Mouse (Mus musculus): ENCODE measurements around the gene Atp6v1e2.

Gene Atp6v1e2

DNA sequence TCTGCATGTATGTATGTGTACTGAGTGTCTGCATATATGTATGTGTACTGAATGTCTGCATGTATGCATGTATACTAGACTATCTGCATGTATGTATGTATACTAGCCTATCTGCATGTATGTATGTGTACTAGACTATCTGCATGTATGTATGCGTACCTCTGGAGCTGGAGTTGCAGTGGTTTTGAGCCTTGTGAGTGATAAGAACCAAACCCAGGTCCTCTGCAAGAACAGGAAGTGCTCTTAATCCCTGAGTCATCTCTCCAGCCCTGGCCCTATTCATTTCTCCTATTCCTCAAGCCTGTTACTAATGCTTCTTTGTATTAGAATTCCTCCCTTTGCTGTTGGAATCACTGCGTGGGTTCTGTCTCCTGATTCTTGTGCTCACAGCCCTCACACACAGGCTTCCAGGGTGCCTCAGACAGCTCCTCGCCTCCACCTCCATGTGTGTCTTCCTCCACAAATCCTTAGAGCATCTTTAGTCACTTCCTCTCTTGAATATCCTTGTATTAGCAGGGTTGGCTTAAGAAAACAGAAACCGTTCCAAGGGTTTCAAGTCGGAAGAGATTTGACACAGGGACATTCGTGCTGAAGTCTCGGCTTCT is 34.6 kb downstream of the Atp6v1e2 start:
- DNase-seq: no peak

DNA sequence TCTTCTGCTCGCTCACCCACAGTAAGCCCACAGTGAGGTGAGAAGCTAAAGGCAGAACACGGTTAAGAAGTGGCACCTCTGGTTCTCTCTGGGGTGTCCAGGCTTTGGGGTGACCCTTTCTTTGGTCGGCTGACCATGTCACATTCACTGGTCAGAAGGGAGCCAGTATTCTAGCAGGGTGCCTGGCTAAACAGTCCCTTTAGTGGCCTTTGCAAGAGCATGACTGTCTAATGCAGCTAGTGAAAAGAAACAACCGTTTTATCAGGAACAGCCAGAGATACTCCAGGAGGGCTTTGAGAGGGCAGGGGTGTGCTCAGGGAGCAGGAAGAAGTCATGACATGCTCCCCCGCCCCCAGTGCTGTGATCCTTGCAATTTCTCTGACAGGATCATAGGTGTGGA is 36.4 kb downstream of the Atp6v1e2 start:
- DNase-seq: no peak

GRCm38 (mm10) chr17:86909733-86910495 is 37.8 kb downstream of the Atp6v1e2 start:
- DNase-seq: peak; percentile 44 to 68

- no peak for DNase-seq
Measured at GRCm38 (mm10) chr17:86908316-86908715, 39.4 kb downstream of the Atp6v1e2 start.

GRCm38 (mm10) chr17:86907092-86907491 is 40.6 kb downstream of the Atp6v1e2 start:
- no peak for DNase-seq

- no peak for DNase-seq
Measured at GRCm38 (mm10) chr17:86906601-86907000, 41.1 kb downstream of the Atp6v1e2 start.

DNA sequence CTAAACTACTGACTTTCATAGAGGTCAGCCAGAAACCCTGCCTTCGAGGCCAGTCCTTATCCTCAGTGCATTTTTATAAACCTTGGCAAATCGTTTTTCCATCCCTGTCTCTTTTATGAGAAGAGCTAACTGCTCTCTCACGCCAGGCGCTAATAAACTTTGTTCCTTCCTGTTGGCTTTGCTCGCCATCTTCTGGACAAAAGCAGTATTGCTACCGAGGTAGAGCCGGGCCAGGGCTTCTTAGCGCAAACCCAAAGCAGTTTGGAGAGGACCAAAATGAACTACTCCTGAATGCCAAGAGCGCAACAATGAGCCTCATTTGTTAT is 41.6 kb downstream of the Atp6v1e2 start:
- peak; percentile 78 to 88 for DNase-seq

- peak; percentile 38 to 51 for DNase-seq
Measured at GRCm38 (mm10) chr17:86905297-86906135, 42.2 kb downstream of the Atp6v1e2 start.

- no peak for DNase-seq
Measured at GRCm38 (mm10) chr17:86904206-86904605, 43.5 kb downstream of the Atp6v1e2 start.

- DNase-seq: no peak
Measured at GRCm38 (mm10) chr17:86903596-86903995, 44.1 kb downstream of the Atp6v1e2 start.

DNA sequence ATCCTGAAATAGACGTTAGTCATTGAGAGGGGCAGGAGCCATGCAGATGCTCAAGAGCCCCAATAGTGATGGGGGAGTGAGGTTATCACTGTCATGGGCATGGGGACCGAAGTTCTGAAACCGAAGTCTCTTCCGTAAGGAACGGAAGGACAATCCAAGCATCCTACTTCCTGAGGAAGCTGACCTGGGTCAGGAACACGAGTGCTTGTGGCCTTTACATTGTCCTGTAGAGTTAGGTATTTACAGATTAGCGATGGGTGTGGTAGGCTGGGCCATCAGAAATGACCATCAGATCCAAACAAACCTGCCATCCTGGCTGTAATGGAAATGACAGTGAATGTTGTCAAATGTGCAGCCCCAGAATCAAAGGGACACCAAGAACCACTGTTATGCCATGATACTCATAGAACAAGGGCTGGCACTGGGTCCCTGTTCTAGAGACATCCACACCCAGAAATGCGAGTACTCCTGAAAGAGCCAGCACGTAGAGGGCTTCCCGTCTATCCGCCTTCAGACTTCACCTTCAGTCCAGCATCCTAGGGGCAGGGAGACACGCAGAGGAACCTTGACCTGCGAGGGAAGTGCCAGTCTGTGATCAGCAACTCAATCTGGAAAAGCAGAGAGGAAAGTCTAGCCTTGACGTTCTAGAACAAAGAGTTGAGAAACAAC is 45.2 kb downstream of the Atp6v1e2 start:
- DNase-seq: no peak

GRCm38 (mm10) chr17:86900564-86900963 is 47.1 kb downstream of the Atp6v1e2 start:
- no peak for DNase-seq

GRCm38 (mm10) chr17:86899821-86900220 is 47.9 kb downstream of the Atp6v1e2 start:
- no peak for DNase-seq

DNA sequence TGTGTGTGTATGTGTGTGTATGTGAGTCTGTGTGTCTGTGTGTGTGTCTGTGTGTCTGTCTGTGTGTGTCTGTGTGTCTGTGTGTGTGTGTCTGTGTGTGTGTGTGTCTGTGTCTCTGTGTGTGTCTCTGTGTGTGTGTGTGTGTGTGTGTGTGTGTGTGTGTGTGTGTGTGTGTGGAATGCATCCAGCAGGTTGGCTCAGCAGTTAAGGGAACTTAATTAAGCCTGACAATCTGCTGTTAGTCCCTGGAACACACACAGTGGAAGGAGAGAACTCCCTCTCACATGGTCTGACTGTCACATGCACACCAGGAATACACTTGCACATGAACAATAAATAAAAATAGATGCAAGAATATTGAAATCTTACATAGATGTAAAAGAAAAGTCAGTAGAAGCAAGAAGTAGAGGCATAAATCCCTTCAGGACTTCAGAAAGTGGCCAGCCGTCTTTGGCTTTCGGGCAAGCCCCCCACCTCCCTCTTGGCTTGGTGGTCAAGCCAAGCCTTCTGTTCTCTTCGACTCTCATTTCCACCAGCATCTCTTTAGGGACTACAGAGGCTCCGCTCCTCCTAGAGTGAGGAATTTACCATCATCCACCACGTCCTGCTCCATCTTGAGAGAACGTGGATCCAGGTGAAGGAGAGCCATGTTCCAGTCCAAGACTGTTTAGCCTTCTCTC is 50.1 kb downstream of the Atp6v1e2 start:
- no peak for DNase-seq

DNA sequence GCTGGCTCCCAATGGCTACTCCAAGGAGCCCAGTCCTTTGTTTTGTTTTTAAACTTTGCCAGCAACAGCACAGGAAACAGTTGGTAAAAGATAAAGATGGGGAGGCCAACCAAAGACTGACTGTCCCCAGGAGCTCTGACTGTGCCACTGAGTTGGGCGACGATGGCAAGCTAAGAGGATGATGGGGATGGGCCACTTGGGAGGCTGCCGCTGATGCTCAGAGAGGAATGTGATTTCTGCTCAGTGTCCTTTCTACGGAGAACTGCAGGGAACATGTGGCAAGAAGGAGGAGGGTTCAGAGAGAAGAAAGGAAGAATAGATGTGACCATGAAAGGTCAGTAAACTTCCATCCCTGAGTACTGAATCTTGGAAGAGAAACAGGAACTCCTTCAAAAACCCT is 52.5 kb downstream of the Atp6v1e2 start:
- no peak for DNase-seq
